Mouse (Mus musculus) liver, embryonic 14.5 days (tissue): ENCODE measurements around the gene Rsph1. TPM values are rescaled to one million over a fixed set of nuclear protein-coding genes. Genes with fewer than 3 reads are reported as not detected.

Source experiments
- ATAC-seq: fragments of 200-750 bp; cut with Nextera tagmentation; 2 replicates; pipeline ENCODE4 v1.8.0; 2017; ENCODE audit warnings: moderate number of reproducible peaks, mild to moderate bottlenecking, moderate library complexity; ENCODE audit not compliant: insufficient read depth
- DNase-seq, 3 experiments: peaks; one replicate each; pipeline ENCODE4 v3.0.0-alpha.2; 2012 to 2013; ENCODE audit warnings: low read depth in 3 of 3, low spot score in 3 of 3
- H3K27ac ChIP-seq: fragments of 300-500 bp; sonication (generic); 2 replicates; pipeline ENCODE4 v1.5.1; 2014; ENCODE audit warnings: moderate library complexity, mild to moderate bottlenecking, control low read depth, inconsistent platforms
- H3K27me3 ChIP-seq: fragments of 300-500 bp; sonication (generic); 2 replicates; pipeline ENCODE4 v1.6.1; 2014; ENCODE audit warnings: mild to moderate bottlenecking, low read length, moderate library complexity; ENCODE audit not compliant: control insufficient read depth, insufficient read depth
- H3K36me3 ChIP-seq: fragments of 300-500 bp; sonication (generic); replicated peaks from 2 replicates; pipeline ENCODE4 v1.6.1; 2014; ENCODE audit warnings: low read depth; ENCODE audit not compliant: control insufficient read depth, insufficient read depth
- H3K4me1 ChIP-seq, 2 experiments: fragments of 200-500 bp in 1 of 2; fragments of 300-500 bp in 1 of 2; sonication (generic) in 1 of 2; replicated peaks; 2 replicates each; pipeline ENCODE4 v1.6.1; 2012 to 2014; ENCODE audit warnings: antibody characterized with exemption in 1 of 2, inconsistent platforms in 1 of 2, low read length in 1 of 2; ENCODE audit not compliant: control insufficient read depth in 2 of 2, insufficient read depth in 2 of 2
- H3K4me2 ChIP-seq: fragments of 300-500 bp; sonication (generic); 2 replicates; pipeline ENCODE4 v1.6.1; 2014; ENCODE audit warnings: low read depth, mild to moderate bottlenecking, control low read depth, moderate library complexity
- H3K4me3 ChIP-seq, 2 experiments: fragments of 200-500 bp in 1 of 2; fragments of 300-500 bp in 1 of 2; sonication (generic) in 1 of 2; 2 replicates each; pipeline ENCODE4 v1.5.1; 2012 to 2014; ENCODE audit warnings: low read depth in 2 of 2, low read length in 2 of 2, mild to moderate bottlenecking in 2 of 2, control low read depth in 1 of 2, inconsistent platforms in 1 of 2, moderate library complexity in 1 of 2; ENCODE audit not compliant: insufficient read depth in 1 of 2
- H3K9ac ChIP-seq: fragments of 300-500 bp; sonication (generic); replicated peaks from 2 replicates; pipeline ENCODE4 v1.6.1; 2014; ENCODE audit warnings: mild to moderate bottlenecking, control low read depth, moderate library complexity
- H3K9me3 ChIP-seq: fragments of 300-500 bp; sonication (generic); 2 replicates; pipeline ENCODE4 v1.6.1; 2016; ENCODE audit warnings: low read length, mixed read lengths; ENCODE audit not compliant: control insufficient read depth
- CTCF ChIP-seq: IDR thresholded peaks from 2 replicates; pipeline ENCODE4 v1.5.1; 2016; ENCODE audit warnings: antibody characterized with exemption, low read depth, control low read depth
- EP300 ChIP-seq: IDR thresholded peaks from 2 replicates; pipeline ENCODE4 v1.6.1; 2016; ENCODE audit warnings: antibody characterized with exemption, low read depth
- WGBS: fragments of 180-500 bp; shearing (Covaris S2); extraction: QIAGEN DNeasy Blood & Tissue Kit; methylation state at CpG from one replicate; pipeline ENCODE4 v1.1.7; 2014; ENCODE audit not compliant: insufficient replicate concordance; 5-methylcytosine and 5-hydroxymethylcytosine counted together
- polyA plus RNA-seq, 2 experiments: library from polyadenylated mRNA; depleted of rRNA in 1 of 2; stranded (reverse) in 1 of 2; unstranded in 1 of 2; fragments of >200 nt; fragmentation: Nextera tagmentation in 1 of 2; extraction: Ambion mirVana in 1 of 2; gene quantifications; 2 replicates each; pipeline versions ENCODE4 v1.2.1 to v1.2.3; 2012 to 2014

Rsph1 gene
- polyA plus RNA-seq, 2 experiments, result 0.04 to 0.22 TPM

GRCm38 (mm10) chr17:31235915-31236314, 41.3 kb downstream of the Rsph1 start:
- no peak for DNase-seq
- Histone ChIP-seq H3K9ac (no peak overlapping the region), H3K27me3 (no peaks in the 10 kb centered on the region), H3K36me3 (peaks cover 11% of the 10 kb centered on the region), H3K27ac (no peak overlapping the region), H3K9me3 (no peaks in the 10 kb centered on the region), H3K4me2 (no peak overlapping the region), H3K4me3 (no peak overlapping the region), H3K4me1 (peaks cover 0 to 7% of the 10 kb centered on the region in 2 experiments; a peak in 2 of 4 replicates)
- WGBS, result 83% methylated on average over 1 of the region's 1 CpGs
- no peak for ATAC-seq
- TF ChIP-seq EP300 (no peak), CTCF (peak; percentile 49)

GRCm38 (mm10) chr17:31232251-31233010, 44.8 kb downstream of the Rsph1 start:
- 78% methylated on average over 8 of the region's 8 CpGs for WGBS
- Histone ChIP-seq H3K9ac (no peak overlapping the region), H3K36me3 (peaks cover 8% of the 10 kb centered on the region), H3K4me1 (no peaks in the 10 kb centered on the region), H3K9me3 (no peaks in the 10 kb centered on the region), H3K27me3 (no peaks in the 10 kb centered on the region), H3K27ac (no peak overlapping the region), H3K4me2 (no peak overlapping the region), H3K4me3 (no peak overlapping the region)
- TF ChIP-seq CTCF (no peak), EP300 (no peak)
- ATAC-seq (no peak), DNase-seq (no peak)

GRCm38 (mm10) chr17:31231780-31232179, 45.4 kb downstream of the Rsph1 start:
- Histone ChIP-seq H3K9ac (no peak overlapping the region), H3K9me3 (no peaks in the 10 kb centered on the region), H3K27ac (no peak overlapping the region), H3K4me1 (no peaks in the 10 kb centered on the region), H3K27me3 (no peaks in the 10 kb centered on the region), H3K4me3 (no peak overlapping the region), H3K4me2 (no peak overlapping the region), H3K36me3 (peaks cover 8% of the 10 kb centered on the region)
- ATAC-seq (no peak), DNase-seq (peak in 2 of 3 experiments; percentile 76 to 79)
- WGBS, result 71% methylated on average over 6 of the region's 6 CpGs
- TF ChIP-seq CTCF (no peak), EP300 (no peak)

GRCm38 (mm10) chr17:31226931-31227330, 50.3 kb downstream of the Rsph1 start:
- TF ChIP-seq EP300, result no peak
- no peak for TF ChIP-seq CTCF
- Histone ChIP-seq H3K9me3 (no peaks in the 10 kb centered on the region), H3K36me3 (no peaks in the 10 kb centered on the region; the same call in 1 of the 2 replicates), H3K27me3 (no peaks in the 10 kb centered on the region), H3K4me1 (peaks cover 7 to 15% of the 10 kb centered on the region in 2 experiments; a peak in 3 of 4 replicates), H3K9ac (no peak overlapping the region), H3K27ac (no peak overlapping the region), H3K4me2 (no peak overlapping the region), H3K4me3 (no peak overlapping the region)
- no peak for ATAC-seq
- no peak for DNase-seq
- WGBS, result 54% methylated on average over 7 of the region's 7 CpGs

GRCm38 (mm10) chr17:31226368-31226767, 50.8 kb downstream of the Rsph1 start:
- Histone ChIP-seq H3K4me3 (no peak overlapping the region), H3K27ac (no peak overlapping the region), H3K9ac (no peak overlapping the region), H3K27me3 (no peaks in the 10 kb centered on the region), H3K9me3 (no peaks in the 10 kb centered on the region), H3K36me3 (no peaks in the 10 kb centered on the region; the same call in 1 of the 2 replicates), H3K4me2 (no peak overlapping the region), H3K4me1 (peaks cover 7 to 16% of the 10 kb centered on the region in 2 experiments; a peak in 3 of 4 replicates)
- DNase-seq, result no peak
- no peak for TF ChIP-seq EP300
- no peak for TF ChIP-seq CTCF
- no peak for ATAC-seq
- 68% methylated on average over 3 of the region's 3 CpGs for WGBS
